Mouse (Mus musculus) hematopoietic stem cell, adult 5-6 weeks (primary cell): ENCODE results near the gene Gm21987. TPM values are rescaled to one million over a fixed set of nuclear protein-coding genes. Genes with fewer than 3 reads are reported as not detected.
"Not testable (repeated sequence)": the region's sequence is repeated elsewhere in the genome, so short reads cannot be mapped to it uniquely, and the experiment has no call there.

Source experiments
- ATAC-seq, 2 experiments: fragments of 125-278 bp in 1 of 2; replicated peaks in 1 of 2; 2 replicates each; pipeline ENCODE4 v1.8.0; 2016 to 2017; ENCODE audit warnings: inconsistent platforms in 2 of 2, mild to moderate bottlenecking in 2 of 2, moderate number of reproducible peaks in 2 of 2, low read depth in 1 of 2, moderate TSS enrichment in 1 of 2; ENCODE audit not compliant: low FRiP score in 2 of 2, poor library complexity in 2 of 2, severe bottlenecking in 2 of 2, insufficient read depth in 1 of 2, low TSS enrichment in 1 of 2
- total RNA-seq: library from RNA; stranded (forward); fragments of 172-1452, 232-1000 nt; gene quantifications from 2 replicates; pipeline ENCODE4 v1.2.3, GENCODE M21; 2017

Gm21987 gene
- total RNA-seq = not detected in 2 replicates

- peak; percentile 95 to 99 for ATAC-seq
Observed at GRCm38 (mm10) chr16:38346529-38347325, at the start of gene Gm21987, which contains the start of gene Cox17. TSS of gene Gm21987 (plus strand) at chr16:38347040. TSS of gene Cox17 (plus strand) at chr16:38346991.

DNA sequence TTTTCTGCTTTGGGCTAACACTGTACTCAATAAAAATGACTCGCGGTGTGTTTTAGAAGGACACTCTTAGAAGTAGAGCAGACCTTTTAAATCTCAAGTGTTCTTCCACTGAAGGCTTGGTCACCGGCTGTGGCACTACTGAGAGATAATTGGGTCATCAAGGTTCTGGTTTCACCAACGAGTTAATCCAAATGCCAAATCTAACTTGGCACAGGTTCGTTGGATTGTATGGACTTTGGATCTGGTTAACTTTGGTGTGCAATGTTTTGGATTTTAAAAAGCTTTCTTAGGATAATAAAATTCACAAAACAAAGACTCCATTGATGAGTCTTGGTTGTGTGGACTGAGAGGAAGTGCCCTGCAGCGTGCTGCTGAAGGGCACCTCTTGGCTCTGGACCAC, 48.4 kb upstream of the Gm21987 start:
- ATAC-seq = no peak

DNA sequence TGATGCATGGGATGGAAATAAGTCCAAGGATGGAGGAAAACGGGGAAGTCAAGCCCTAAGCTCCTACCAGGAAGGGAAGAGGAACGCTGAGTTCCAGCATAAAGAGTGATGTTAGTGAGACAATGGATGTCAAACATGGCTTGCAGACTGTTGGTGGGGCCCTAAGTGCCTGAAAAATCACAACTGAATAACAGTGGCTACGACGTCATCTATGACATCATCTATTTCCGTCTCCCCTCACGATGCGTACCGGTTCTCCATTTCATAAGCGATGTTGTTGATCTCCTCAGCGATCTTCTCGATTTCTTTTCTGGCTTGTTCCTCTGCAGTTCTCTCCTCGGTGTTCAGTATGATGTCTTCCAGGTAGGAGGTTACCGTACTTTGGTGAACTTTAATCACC, 44.5 kb upstream of the Gm21987 start:
- ATAC-seq = no peak

- no peak for ATAC-seq
Observed at GRCm38 (mm10) chr16:38304460-38305194, 42.2 kb upstream of the Gm21987 start.

- 0 out of 4 replicates have a peak, but pooled peaks of 1 of the 2 experiments have one; percentile 27 for ATAC-seq
Observed at GRCm38 (mm10) chr16:38306571-38307220, 40.1 kb upstream of the Gm21987 start.

DNA sequence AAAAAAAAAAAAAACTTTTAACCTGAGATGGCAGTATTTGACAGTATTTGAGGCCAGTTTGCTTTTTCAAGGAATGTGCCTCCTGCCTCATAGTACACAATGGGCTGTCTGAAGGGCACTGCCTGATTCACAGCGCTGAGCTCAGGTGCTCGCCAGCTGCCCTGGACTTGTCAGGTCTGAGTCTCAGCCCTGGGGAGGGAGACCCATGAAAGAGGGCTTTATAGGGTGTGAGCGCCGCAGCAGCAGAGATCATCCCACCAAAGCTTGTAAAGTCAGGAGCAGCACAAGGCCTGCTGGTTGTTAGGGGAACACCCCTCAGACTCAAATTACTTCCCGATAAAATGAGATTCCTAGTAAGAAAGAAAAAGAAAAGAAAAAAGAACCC, 39.6 kb upstream of the Gm21987 start:
- ATAC-seq = peak in 1 of 2 experiments; percentile 23; a peak in 1 of 4 replicates

- ATAC-seq = peak; percentile 66 to 79
Observed at GRCm38 (mm10) chr16:38307651-38308050, 39.2 kb upstream of the Gm21987 start.

- ATAC-seq = no peak
Observed at GRCm38 (mm10) chr16:38308195-38308594, 38.6 kb upstream of the Gm21987 start.

- no peak for ATAC-seq
Observed at GRCm38 (mm10) chr16:38318492-38318891, 28.3 kb upstream of the Gm21987 start.

DNA sequence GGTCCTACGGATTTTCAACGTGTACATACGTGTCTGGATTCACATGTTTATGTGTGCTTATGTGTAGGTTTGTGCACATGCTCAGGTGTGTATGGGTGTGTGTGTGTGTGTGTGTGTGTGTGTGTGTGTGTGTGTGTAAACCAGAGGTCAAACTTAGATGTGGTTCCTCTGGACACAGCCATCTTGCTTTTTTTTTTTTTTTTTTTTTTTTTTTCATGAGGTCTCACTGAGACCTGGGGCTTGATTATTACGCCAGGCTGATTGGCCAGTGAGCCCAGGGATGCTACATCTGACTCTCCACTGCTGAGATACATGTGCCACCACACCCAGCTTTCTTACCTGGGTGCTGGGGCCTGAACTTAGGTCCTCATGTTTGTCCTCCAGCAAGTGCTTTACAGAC, 27.8 kb upstream of the Gm21987 start:
- no peak for ATAC-seq

GRCm38 (mm10) chr16:38321452-38321935, 25.3 kb upstream of the Gm21987 start:
- ATAC-seq = peak; percentile 83 to 87

DNA sequence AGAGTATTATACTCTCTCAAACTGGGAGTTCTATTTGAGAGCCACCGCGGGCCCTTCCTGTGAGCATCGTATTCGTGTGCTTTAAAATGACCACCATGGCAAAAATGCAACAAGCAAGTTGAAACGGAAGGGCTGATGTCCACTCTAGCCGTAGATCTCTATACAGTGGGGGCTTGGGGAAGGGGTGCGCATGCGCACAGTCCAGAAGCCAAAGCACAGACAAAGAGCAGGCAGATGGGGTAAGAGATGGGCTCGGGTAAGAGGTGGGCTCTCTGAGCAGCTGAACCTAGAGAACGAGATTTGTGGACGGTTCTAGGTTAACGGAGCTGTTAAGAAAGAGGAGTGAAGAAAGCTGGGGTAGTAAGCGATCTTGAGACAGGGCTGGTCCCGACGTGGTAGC, 22.5 kb upstream of the Gm21987 start:
- no peak for ATAC-seq

DNA sequence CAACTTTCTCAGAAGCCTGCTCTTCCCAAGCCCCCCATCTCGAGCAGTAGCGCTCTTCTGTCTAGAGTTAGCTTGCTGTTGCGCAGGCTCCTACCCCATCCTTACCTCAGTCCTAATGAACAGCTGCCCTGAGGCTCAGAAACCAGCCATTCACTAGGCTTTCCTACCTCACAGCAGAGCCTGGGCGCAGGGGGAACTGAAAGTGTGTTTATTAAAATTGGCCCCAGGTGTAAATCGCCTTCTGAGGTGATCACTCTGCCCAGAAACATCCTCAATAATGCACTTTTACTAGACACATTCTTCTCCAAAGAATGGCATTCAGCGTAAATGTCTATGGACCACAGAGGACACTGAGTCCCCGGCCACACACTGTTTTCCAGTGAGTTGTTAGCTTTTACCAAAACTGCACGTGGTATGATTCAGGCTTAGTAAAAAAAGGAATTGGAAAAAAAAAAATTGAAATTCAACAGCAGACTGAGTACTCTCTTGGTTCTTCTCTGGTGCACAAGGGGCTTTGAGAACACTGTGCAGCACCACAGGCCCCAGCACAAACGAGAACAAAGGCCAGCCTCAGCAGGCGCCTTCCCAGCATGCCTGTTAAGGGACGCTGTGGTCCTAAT, 20.0 kb upstream of the Gm21987 start:
- ATAC-seq = no peak

- ATAC-seq = no peak
Observed at GRCm38 (mm10) chr16:38329340-38329739, 17.5 kb upstream of the Gm21987 start.

- no peak for ATAC-seq
Observed at GRCm38 (mm10) chr16:38334431-38334830, 12.4 kb upstream of the Gm21987 start.

DNA sequence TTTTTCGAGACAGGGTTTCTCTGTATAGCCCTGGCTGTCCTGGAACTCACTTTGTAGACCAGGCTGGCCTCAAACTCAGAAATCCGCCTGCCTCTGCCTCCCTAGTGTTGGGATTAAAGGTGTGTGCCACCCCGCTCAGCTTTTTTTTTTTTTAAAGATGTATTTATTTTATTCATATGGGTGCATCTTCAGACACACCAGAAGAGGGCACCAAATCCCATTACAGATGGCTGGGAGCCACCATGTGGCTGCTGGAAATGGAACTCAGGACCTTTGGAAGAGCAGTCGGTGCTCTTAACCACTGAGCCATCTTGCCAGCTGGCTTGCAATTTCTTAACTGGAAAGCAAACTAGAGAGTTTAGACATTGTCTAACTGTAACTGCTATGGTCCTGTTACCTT, 8.8 kb upstream of the Gm21987 start:
- not testable (repeated sequence) for ATAC-seq
